Mouse (Mus musculus): ENCODE data around the gene Psg21. TPM values are rescaled to one million over a fixed set of nuclear protein-coding genes. Genes with fewer than 3 reads are reported as not detected.
"Not testable (repeated sequence)": the region's sequence is repeated elsewhere in the genome, so short reads cannot be mapped to it uniquely, and the experiment has no call there.

Psg21 gene
- total RNA-seq (2017), result not detected in 2 replicates

GRCm38 (mm10) chr7:18656625-18657024 lies at the start of gene Psg21:
Gene Psg21 (minus strand): TSS chr7:18656725.
- ATAC-seq (replicated peaks in 1 of 2; ENCODE audit: insufficient read depth in 1 of 2, low FRiP score in 2 of 2, low TSS enrichment in 1 of 2, low read depth in 1 of 2, poor library complexity in 2 of 2, severe bottlenecking in 2 of 2), result not testable (repeated sequence)

- no peak for ATAC-seq (replicated peaks in 1 of 2; ENCODE audit: insufficient read depth in 1 of 2, low FRiP score in 2 of 2, low TSS enrichment in 1 of 2, low read depth in 1 of 2, poor library complexity in 2 of 2, severe bottlenecking in 2 of 2)
Observed at GRCm38 (mm10) chr7:18686085-18686484, 29.6 kb upstream of the Psg21 start, which contains the start of gene Psg20. Gene Psg20 (minus strand): TSS chr7:18686185.

GRCm38 (mm10) chr7:18685586-18685985 lies 29.1 kb upstream of the Psg21 start:
- no peak for ATAC-seq (replicated peaks in 1 of 2; ENCODE audit: insufficient read depth in 1 of 2, low FRiP score in 2 of 2, low TSS enrichment in 1 of 2, low read depth in 1 of 2, poor library complexity in 2 of 2, severe bottlenecking in 2 of 2)

- peak in 1 of 2 experiments; percentile 62; a peak in 3 of 4 replicates for ATAC-seq (replicated peaks in 1 of 2; ENCODE audit: insufficient read depth in 1 of 2, low FRiP score in 2 of 2, low TSS enrichment in 1 of 2, low read depth in 1 of 2, poor library complexity in 2 of 2, severe bottlenecking in 2 of 2)
Observed at GRCm38 (mm10) chr7:18679772-18680171, 23.2 kb upstream of the Psg21 start.

GRCm38 (mm10) chr7:18626921-18627320 lies 29.6 kb downstream of the Psg21 start:
- not testable (repeated sequence) for ATAC-seq (replicated peaks in 1 of 2; ENCODE audit: insufficient read depth in 1 of 2, low FRiP score in 2 of 2, low TSS enrichment in 1 of 2, low read depth in 1 of 2, poor library complexity in 2 of 2, severe bottlenecking in 2 of 2)

GRCm38 (mm10) chr7:18616401-18616800 lies 40.1 kb downstream of the Psg21 start, which contains the start of gene Psg23:
Gene Psg23 (minus strand): TSS chr7:18616501.
- not testable (repeated sequence) for ATAC-seq (replicated peaks in 1 of 2; ENCODE audit: insufficient read depth in 1 of 2, low FRiP score in 2 of 2, low TSS enrichment in 1 of 2, low read depth in 1 of 2, poor library complexity in 2 of 2, severe bottlenecking in 2 of 2)

Other genes starting within 250 kb of the Psg21 start
- not detected in 2 replicates for gene Psg28, start 224.7 kb downstream of the Psg21 start, total RNA-seq (2017)
- gene Psg26, start 172.5 kb downstream of the Psg21 start, total RNA-seq (2017), result not detected in 2 replicates
- gene Psg25, start 124.5 kb downstream of the Psg21 start, total RNA-seq (2017), result not detected in 2 replicates
- not detected in 2 replicates for gene Psg27, start 89.4 kb downstream of the Psg21 start, total RNA-seq (2017)
- gene Psg23, start 40.2 kb downstream of the Psg21 start, total RNA-seq (2017), result not detected in 2 replicates
- not detected in 2 replicates for gene Psg20, start 29.5 kb upstream of the Psg21 start, total RNA-seq (2017)
- gene Psg22, start 61.4 kb upstream of the Psg21 start, total RNA-seq (2017), result not detected in 2 replicates
- not detected in 2 replicates for gene Psg19, start 141.8 kb upstream of the Psg21 start, total RNA-seq (2017)
- not detected in 2 replicates for gene Psg17, start 164.9 kb upstream of the Psg21 start, total RNA-seq (2017)
- 3.1 and 4.6 TPM in 2 replicates for gene Mill2, start 183.2 kb upstream of the Psg21 start, total RNA-seq (2017)
- gene Pglyrp1, start 214.6 kb upstream of the Psg21 start, total RNA-seq (2017), result 14.1 and 39.9 TPM in 2 replicates

Data from hematopoietic stem cell, adult 5-6 weeks (primary cell).